Mouse (Mus musculus) adrenal gland, adult 18-20 months (tissue): ENCODE measurements around the gene Angpt4. TPM values are rescaled to one million over a fixed set of nuclear protein-coding genes. Genes with fewer than 3 reads are reported as not detected.

ENCODE experiments used
- DNase-seq, 2 experiments: peaks; one replicate each; pipeline ENCODE4 v3.0.0; 2021 to 2022; ENCODE audit warnings: low spot score in 2 of 2
- total RNA-seq, 2 experiments: library from RNA; stranded (reverse); gene quantifications; 1 replicate in 1 of 2; 2 replicates in 1 of 2; pipeline ENCODE4 v1.2.3; 2021

The Angpt4 gene
- total RNA-seq, 2 experiments from 2014 or later, result 0.36 to 1.2 TPM

GRCm38 (mm10) chr2:151914120-151914519, 3.1 kb downstream of the Angpt4 start:
- DNase-seq, result no peak

GRCm38 (mm10) chr2:151915111-151915510, 4.1 kb downstream of the Angpt4 start:
- no peak for DNase-seq

GRCm38 (mm10) chr2:151916061-151916831, 5.2 kb downstream of the Angpt4 start:
- peak; percentile 29 to 36 for DNase-seq

GRCm38 (mm10) chr2:151919140-151919539, 8.1 kb downstream of the Angpt4 start:
- no peak for DNase-seq

GRCm38 (mm10) chr2:151921068-151921467, 10.1 kb downstream of the Angpt4 start:
- DNase-seq, result no peak

GRCm38 (mm10) chr2:151921596-151921995, 10.6 kb downstream of the Angpt4 start:
- no peak for DNase-seq

GRCm38 (mm10) chr2:151924276-151924675, 13.3 kb downstream of the Angpt4 start:
- no peak for DNase-seq

GRCm38 (mm10) chr2:151925715-151926114, 14.7 kb downstream of the Angpt4 start:
- DNase-seq, result no peak

- DNase-seq, result no peak
Measured at GRCm38 (mm10) chr2:151927103-151927502, 16.1 kb downstream of the Angpt4 start.

GRCm38 (mm10) chr2:151930389-151931074, 19.5 kb downstream of the Angpt4 start:
- DNase-seq, result peak; percentile 83 to 87

- no peak for DNase-seq
Measured at GRCm38 (mm10) chr2:151937893-151938292, 26.9 kb downstream of the Angpt4 start.

GRCm38 (mm10) chr2:151938780-151939200, 27.8 kb downstream of the Angpt4 start:
- DNase-seq, result no peak

- DNase-seq, result no peak
Measured at GRCm38 (mm10) chr2:151939651-151940420, 28.8 kb downstream of the Angpt4 start.

GRCm38 (mm10) chr2:151941269-151941668, 30.3 kb downstream of the Angpt4 start:
- peak; percentile 51 for DNase-seq

GRCm38 (mm10) chr2:151944106-151944505, 33.1 kb downstream of the Angpt4 start:
- DNase-seq, result no peak

GRCm38 (mm10) chr2:151947617-151948016, 36.6 kb downstream of the Angpt4 start:
- DNase-seq, result no peak

GRCm38 (mm10) chr2:151948311-151948710, 37.3 kb downstream of the Angpt4 start:
- DNase-seq, result no peak

- no peak for DNase-seq
Measured at GRCm38 (mm10) chr2:151949082-151949774, 38.2 kb downstream of the Angpt4 start.

GRCm38 (mm10) chr2:151953665-151954064, 42.7 kb downstream of the Angpt4 start:
- DNase-seq, result no peak

- no peak for DNase-seq
Measured at GRCm38 (mm10) chr2:151956500-151957137, 45.6 kb downstream of the Angpt4 start.

- no peak for DNase-seq
Measured at GRCm38 (mm10) chr2:151959274-151959673, 48.3 kb downstream of the Angpt4 start.
